Mouse (Mus musculus): ENCODE results near the gene Snx12. TPM values are rescaled to one million over a fixed set of nuclear protein-coding genes. Genes with fewer than 3 reads are reported as not detected.
"Not testable (repeated sequence)": the region's sequence is repeated elsewhere in the genome, so short reads cannot be mapped to it uniquely, and the experiment has no call there.

The Snx12 gene
- total RNA-seq, 2 experiments from 2014 or later: 32.9 to 42.0 TPM

- DNase-seq: no peak
- intact Hi-C loops (cut with DNase I): no loop called here
Measured at GRCm38 (mm10) chrX:101156369-101156768, 66.0 kb downstream of the Snx12 start.

- no peak for DNase-seq
- intact Hi-C loops (cut with DNase I): no loop called here
Measured at GRCm38 (mm10) chrX:101147506-101147905, 74.9 kb downstream of the Snx12 start.

DNA sequence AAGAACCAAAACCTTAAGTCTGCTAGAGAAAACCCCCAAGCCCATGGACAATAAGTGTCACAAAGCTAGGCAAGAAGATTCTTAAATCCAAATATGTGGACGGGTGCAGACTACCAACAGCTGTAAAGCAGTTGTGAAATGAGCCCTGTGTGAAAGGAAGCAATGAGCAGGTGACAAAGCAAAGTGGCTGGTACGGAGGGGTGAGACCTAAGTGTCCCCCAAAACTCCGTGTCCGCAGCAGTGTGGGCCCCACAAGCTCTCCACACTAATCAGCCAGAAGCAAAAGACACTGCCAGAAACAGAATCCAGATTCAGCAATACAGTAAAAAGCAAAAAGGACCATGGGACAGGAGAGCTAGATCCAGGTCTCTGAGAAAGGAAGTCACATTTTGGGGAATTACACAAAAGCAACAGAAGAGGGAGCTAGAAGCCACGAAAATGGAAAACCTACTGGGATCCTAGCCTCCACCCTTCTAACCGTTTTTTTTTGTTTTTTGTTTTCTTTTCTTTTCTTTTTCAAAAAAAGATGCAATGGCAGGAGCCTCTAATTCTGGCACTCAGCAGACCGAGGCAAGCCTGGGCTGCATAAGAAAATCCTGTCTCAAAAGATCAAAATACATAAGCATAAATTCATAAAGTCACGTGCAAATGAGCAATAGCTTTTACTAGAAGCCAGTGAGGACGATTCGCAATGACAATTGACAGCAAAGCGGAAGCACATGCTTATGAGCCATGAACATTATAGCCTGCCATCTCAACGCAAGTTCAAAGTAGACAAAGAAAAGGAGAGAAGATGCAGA, 90.2 kb downstream of the Snx12 start:
- peak; percentile 3 to 10 for DNase-seq

GRCm38 (mm10) chrX:101131001-101131400, 91.4 kb downstream of the Snx12 start:
- DNase-seq: peak; percentile 61 to 72
- intact Hi-C loops (cut with DNase I): loop anchor here (5.0 to 10.0 kb wide), 4 partner anchors 94 to 384 kb away; partner anchors contain the start of gene Snx12

More for the DNA sequence above, 90.2 kb downstream of the Snx12 start:
- intact Hi-C loops (cut with DNase I): loop anchor here (1.0 to 10.0 kb wide), 5 partner anchors 93 to 383 kb away; partner anchors contain the start of gene Snx12

DNA sequence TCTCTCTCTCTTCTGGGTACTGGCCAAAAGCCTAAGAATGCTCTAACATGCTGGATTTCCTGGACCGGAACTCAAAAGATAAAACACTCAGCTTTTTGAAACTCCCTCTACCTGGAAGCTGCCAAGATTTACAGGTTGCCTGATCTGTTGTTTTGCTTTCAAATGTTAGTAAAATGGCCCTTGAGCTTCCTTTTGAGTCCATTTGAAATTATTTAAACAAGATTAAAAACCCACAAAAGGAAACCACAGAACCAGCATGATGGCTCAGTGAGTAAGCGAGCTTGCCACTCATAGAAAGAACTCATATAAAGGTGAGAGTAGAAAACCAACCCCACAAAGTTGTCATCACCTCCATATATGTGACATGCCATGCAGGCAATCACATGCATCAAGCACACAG, 93.8 kb downstream of the Snx12 start:
- intact Hi-C loops (cut with DNase I): no loop called here
- no peak for DNase-seq

GRCm38 (mm10) chrX:101126977-101127376, 95.4 kb downstream of the Snx12 start:
- DNase-seq: no peak
- intact Hi-C loops (cut with DNase I): no loop called here

DNA sequence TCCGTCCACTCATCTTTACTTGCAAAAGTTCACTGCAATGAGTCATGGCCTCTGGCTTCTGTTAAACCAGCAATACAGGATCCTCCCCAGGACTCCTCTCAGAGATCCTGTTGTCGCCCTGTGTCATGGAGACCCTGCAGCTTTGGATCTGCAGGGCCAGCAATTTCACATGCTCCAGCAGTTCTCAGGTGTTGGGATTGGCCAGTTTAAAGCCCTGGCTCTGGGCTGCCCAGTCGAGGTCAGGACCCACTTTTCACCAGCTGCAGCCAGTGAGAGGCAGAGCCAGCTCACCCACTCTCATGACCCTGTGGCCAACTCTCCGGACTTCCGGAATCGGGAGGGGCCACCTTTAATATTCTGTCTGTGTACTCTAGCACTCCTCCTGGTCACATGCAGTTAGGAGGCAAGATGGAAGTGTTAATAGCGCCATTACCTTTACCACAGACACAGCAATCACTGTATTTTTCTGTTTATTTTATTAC, 95.8 kb downstream of the Snx12 start:
- intact Hi-C loops (cut with DNase I): no loop called here
- DNase-seq: peak; percentile 2 to 18

DNA sequence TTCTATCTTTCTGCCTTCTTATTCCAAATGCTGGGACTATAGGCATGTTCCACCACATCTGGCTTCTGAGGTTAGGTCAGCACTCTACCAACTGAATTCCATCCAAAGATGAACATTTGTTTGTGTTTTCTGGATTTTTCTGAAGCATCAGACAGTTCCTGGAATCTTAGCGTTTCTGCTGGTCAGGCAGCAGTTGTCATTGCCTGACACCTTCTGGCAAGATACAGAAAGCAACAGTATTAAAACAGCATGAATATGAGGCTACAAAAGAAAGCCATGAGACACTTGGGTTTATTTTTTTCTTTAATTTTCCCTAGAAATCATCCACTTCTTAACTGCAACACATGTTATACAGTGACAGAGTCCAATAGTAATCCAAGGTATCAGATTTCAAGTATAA, 101.8 kb downstream of the Snx12 start:
- DNase-seq: no peak
- intact Hi-C loops (cut with DNase I): no loop called here

DNA sequence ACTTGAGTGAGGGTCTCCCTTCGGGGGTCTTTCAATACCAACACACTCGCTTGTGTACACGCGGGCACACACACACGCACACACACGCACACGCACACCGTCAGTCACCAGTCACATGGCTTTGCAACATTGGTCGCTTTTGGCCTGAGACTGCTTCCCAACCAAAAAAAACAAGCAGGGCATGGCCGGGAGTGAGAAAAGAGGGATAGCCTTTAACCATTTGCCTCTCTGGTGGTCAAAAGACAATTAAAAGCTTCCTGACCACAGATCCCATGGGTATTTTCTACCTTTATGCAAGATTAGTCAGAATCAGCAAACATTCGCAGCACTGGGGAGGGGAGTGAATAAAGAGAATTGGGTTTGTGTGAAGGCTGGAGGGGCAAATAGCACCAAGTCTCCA, 136.4 kb downstream of the Snx12 start, which contains the start of gene Slc7a3:
Slc7a3 (minus strand) TSS at position 101 of the 400 bp plus-strand sequence.
- intact Hi-C loops (cut with DNase I): no loop called here
- no peak for DNase-seq

DNA sequence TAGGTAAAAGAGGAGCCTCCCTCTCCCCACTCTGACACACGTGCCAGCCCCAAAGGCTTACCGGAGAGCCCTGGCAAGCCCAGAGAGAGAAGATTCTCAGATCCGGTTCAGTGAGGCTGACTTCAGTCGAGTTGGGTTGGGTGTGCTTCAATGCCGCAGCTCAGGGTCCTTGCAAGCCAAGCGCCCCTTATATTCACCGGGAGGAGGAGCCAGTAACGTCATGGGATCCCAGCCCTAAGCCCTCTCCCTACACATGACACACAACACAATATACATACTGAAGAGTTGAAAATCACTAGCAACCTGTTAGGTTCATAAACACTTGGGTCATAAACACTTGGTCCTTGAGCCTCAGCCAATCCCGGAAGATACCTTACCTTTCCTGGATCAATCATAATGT, 137.2 kb downstream of the Snx12 start:
- not testable (repeated sequence) for DNase-seq

DNA sequence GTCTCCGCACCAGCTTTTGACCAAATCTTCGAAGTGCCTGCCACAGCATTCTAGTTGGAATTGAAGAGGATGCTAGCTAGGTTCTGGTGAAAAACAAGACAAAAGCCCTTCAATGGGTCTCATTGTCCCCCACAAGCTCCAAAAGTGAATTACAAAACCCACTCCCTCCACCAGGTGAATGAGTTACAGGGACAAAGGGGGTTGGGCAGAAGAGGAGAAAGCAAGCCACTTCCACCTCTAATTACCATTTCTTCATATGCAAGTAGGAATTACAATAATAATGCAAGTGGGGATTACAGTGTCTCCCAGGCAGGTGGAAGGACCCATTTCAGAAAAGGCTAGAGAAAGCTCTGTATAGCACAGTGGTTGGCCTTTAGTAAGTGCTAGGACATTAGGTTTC, 138.2 kb downstream of the Snx12 start:
- intact Hi-C loops (cut with DNase I): no loop called here
- no peak for DNase-seq

More for the DNA sequence above, 137.2 kb downstream of the Snx12 start:
- intact Hi-C loops (cut with DNase I): not testable (repeated sequence)

- intact Hi-C loops (cut with DNase I): no loop called here
- DNase-seq: no peak
Measured at GRCm38 (mm10) chrX:101065245-101065644, 157.1 kb downstream of the Snx12 start.

GRCm38 (mm10) chrX:101063503-101063902, 158.9 kb downstream of the Snx12 start:
- intact Hi-C loops (cut with DNase I): no loop called here

DNA sequence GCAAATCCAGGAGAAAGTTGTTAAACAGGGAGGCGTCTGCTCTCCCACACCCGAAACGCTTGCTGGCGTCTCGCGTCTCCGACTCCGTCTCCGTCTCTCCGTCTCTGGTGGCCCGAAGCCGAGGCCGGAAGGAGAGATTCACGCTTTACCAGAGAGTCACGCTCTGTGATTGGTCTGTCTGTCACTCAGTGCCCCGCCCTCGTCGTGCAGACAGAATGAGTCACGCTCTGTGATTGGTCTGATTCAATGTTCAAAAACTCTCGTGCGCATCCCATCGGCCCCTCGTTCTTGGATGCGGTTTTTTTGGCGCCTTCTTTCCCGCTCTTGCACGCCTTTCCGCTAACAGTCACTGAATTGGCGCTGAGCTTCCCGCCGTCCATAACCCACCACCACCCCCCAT, 162.8 kb downstream of the Snx12 start, which contains the start of gene Tex11:
Tex11 (minus strand) TSS at position 127 of the 400 bp plus-strand sequence.
- intact Hi-C loops (cut with DNase I): no loop called here
- DNase-seq: no peak

More at GRCm38 (mm10) chrX:101063503-101063902, 158.9 kb downstream of the Snx12 start:
- no peak for DNase-seq

Other genes with a start within 250 kb of the Snx12 start
- gene Tex11, start 162.9 kb downstream of the Snx12 start, total RNA-seq (2021): under 1 TPM in 1 of 2 experiments, not detected in 1; 0.28 TPM
- not detected for gene Slc7a3, start 136.5 kb downstream of the Snx12 start, total RNA-seq (2021)
- gene Foxo4, start 32.0 kb upstream of the Snx12 start, total RNA-seq (2021): 10 to 100 TPM; 63.0 to 65.2 TPM
- not detected for gene Gm614, start 41.4 kb upstream of the Snx12 start, total RNA-seq (2021)
- 1 to 10 TPM; 8.8 to 9.0 TPM for gene Il2rg, start 45.7 kb upstream of the Snx12 start, total RNA-seq (2021)
- gene Gm20489, start 46.5 kb upstream of the Snx12 start, total RNA-seq (2021): not detected
- gene Med12, start 51.5 kb upstream of the Snx12 start, total RNA-seq (2021): 10 to 100 TPM; 19.8 to 23.2 TPM
- gene Nlgn3, start 76.6 kb upstream of the Snx12 start, total RNA-seq (2021): under 1 TPM; 0.22 to 0.50 TPM
- gene Gjb1, start 153.8 kb upstream of the Snx12 start, total RNA-seq (2021): not detected
- 10 to 100 TPM; 13.7 to 18.2 TPM for gene Zmym3, start 198.3 kb upstream of the Snx12 start, total RNA-seq (2021)
- gene Nono, start 206.8 kb upstream of the Snx12 start, total RNA-seq (2021): 10 to 100 TPM; 63.9 to 78.2 TPM
- 100 to 1,000 TPM; 184 to 237 TPM for gene Itgb1bp2, start 226.5 kb upstream of the Snx12 start, total RNA-seq (2021)

Measured in heart, postnatal 36 days (tissue).